Mouse (Mus musculus) bone marrow, adult 2 months (tissue): Measurements from ENCODE around the gene C1qb.

Experiments
- CTCF ChIP-seq: fragments of 200-500 bp; IDR thresholded peaks from 2 replicates; pipeline ENCODE4 v1.5.1; 2011; ENCODE audit warnings: low read length, control low read depth; ENCODE audit not compliant: control insufficient read depth, insufficient read depth
- POLR2A ChIP-seq: fragments of 200-500 bp; IDR thresholded peaks from 2 replicates; pipeline ENCODE4 v1.6.1; 2011; ENCODE audit warnings: low read depth, mild to moderate bottlenecking, control low read depth, low read length, borderline replicate concordance; ENCODE audit not compliant: control insufficient read depth

GRCm38 (mm10) chr4:136894821-136895220, 8.8 kb upstream of the C1qb start:
- TF ChIP-seq CTCF: no peak
- TF ChIP-seq POLR2A: no peak
